Mouse (Mus musculus) thymus, adult 2 months (tissue): ENCODE results near the gene Fcor.
A peak's percentile ranks its signal among the peaks of the same experiment; 100 is the strongest.

Source experiments
- CTCF ChIP-seq: fragments of 200-500 bp; IDR thresholded peaks from 2 replicates; pipeline ENCODE4 v1.5.1; 2012; ENCODE audit warnings: mild to moderate bottlenecking, control low read depth, low read length, moderate library complexity, borderline replicate concordance; ENCODE audit not compliant: control insufficient read depth, poor library complexity, insufficient read depth; ENCODE audit errors: extremely low read depth
- POLR2A ChIP-seq: fragments of 200-500 bp; IDR thresholded peaks from 2 replicates; pipeline ENCODE4 v1.6.1; 2012; ENCODE audit warnings: mild to moderate bottlenecking, low read length, control low read depth, moderate library complexity; ENCODE audit not compliant: control insufficient read depth, poor library complexity, insufficient read depth; ENCODE audit errors: extremely low read depth

DNA sequence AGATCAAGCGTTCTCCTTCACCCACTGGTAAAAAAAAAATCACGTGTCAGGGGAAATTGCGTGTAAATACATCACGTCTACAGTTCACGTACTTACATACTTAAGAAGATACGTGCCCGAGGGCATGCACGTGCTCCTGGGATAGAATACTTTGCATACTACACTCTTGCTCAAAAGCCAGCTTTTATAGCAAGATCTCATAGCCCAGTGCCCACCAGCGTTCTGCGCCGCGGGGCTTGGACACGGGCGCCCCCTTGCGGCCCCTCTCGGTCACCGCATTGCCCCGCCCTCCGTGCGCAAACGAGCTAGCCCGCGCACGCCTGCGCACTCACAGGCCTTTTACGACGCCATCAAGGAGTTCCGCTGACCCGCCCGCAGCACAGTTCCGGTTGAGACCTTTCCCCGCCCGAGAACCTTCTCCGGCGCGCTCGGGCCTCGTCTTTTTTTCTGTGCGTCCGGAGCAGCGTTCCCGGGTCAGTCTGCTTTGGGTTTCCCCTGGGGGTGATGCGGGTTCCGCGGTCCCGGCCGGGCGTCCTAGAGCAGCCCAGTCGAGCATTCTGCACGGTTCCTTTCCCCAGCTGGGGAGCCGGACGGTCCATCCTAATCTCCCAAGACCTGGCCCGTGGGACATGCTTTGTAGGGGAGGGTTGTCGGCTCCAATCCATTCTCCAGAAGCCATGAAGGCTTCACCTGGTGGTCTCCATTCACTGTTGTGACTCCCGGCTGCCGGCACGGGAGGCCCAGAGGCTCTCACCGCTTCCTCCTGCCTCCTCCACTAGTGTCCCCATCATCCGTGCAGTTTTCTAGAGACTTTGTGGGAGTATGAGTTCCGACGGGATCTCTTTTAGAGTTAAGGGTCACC, 4.2 kb upstream of the Fcor start, which contains the start of gene Trappc5:
- peak; percentile 99 for TF ChIP-seq CTCF
- peak; percentile 75 for TF ChIP-seq POLR2A
